ENCODE assay signal across 8 mouse cellular contexts in the genomic region with DNA sequence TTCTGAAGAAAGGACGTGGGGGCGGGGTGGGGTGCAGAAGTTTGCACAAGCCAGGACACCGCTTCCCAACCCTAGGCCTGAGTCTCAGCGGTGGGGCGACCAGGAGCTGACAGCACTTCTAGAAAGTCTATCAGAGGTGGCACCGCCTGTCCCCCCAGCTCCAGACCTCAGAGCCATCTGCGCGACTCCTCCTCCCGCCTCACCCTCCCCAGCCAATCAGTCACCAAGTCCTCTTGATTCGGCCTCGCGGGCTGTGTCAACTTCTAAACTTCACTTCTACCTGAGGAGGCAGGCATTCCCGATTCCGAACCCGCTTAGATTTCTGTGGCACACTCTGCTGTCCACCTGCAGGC. TPM values are rescaled to one million over a fixed set of nuclear protein-coding genes. Genes with fewer than 3 reads are reported as not detected.
DNase-seq lines count a peak whose midpoint lies in the region; ATAC-seq lines count a peak whose summit lies in the region.

No protein-coding gene starts in this region.

- WGBS in forebrain, embryonic 11.5 days = under 1% methylated on average over 15 of the region's 15 CpGs
- under 1% methylated on average over 15 of the region's 15 CpGs for whole genome bisulfite sequencing in limb, embryonic 10.5 days
- WGBS in midbrain, embryonic 10.5 days = under 1% methylated on average over 15 of the region's 15 CpGs

- H3K4me3 ChIP-seq in forebrain, embryonic 11.5 days (ENCODE audit: low read depth, low read length) = peak overlapping the region; percentile 99
- peak overlapping the region; percentile 86 for H3K4me3 ChIP-seq in limb, embryonic 10.5 days
- peak overlapping the region; percentile 85 for H3K4me3 ChIP-seq in midbrain, embryonic 10.5 days

- peaks cover 22% of the 10 kb centered on the region for H3K4me1 ChIP-seq in forebrain, embryonic 11.5 days (replicated peaks; ENCODE audit: control insufficient read depth, insufficient read depth, low read length)
- peaks cover 53% of the 10 kb centered on the region for H3K4me1 ChIP-seq in limb, embryonic 10.5 days
- H3K4me1 ChIP-seq in midbrain, embryonic 10.5 days = peaks cover 60% of the 10 kb centered on the region

- H3K9ac ChIP-seq in forebrain, embryonic 11.5 days (ENCODE audit: low read length) = peak overlapping the region; percentile 98

- no peaks in the 10 kb centered on the region for H3K9me3 ChIP-seq in forebrain, embryonic 11.5 days (ENCODE audit: control insufficient read depth, low read length)
- H3K9me3 ChIP-seq in limb, embryonic 10.5 days (replicated peaks) = no peaks in the 10 kb centered on the region
- no peaks in the 10 kb centered on the region for H3K9me3 ChIP-seq in midbrain, embryonic 10.5 days (replicated peaks)

- no peaks in the 10 kb centered on the region for H3K27me3 ChIP-seq in forebrain, embryonic 11.5 days (ENCODE audit: control insufficient read depth, insufficient read depth, low read length)
- no peaks in the 10 kb centered on the region for H3K27me3 ChIP-seq in limb, embryonic 10.5 days (ENCODE audit: low read depth, poor library complexity, severe bottlenecking)
- H3K27me3 ChIP-seq in midbrain, embryonic 10.5 days (ENCODE audit: low read depth, poor library complexity, severe bottlenecking) = no peaks in the 10 kb centered on the region
- H3K27me3 ChIP-seq in splenic B cell, adult 2 months (ENCODE audit: control insufficient read depth, insufficient read depth, low read length, poor library complexity, severe bottlenecking) = no peaks in the 10 kb centered on the region

- H3K27ac ChIP-seq in forebrain, embryonic 11.5 days (ENCODE audit: low read depth, low read length) = peak overlapping the region; percentile 85
- H3K27ac ChIP-seq in limb, embryonic 10.5 days = peak overlapping the region; percentile 99
- peak overlapping the region; percentile 99 for H3K27ac ChIP-seq in midbrain, embryonic 10.5 days (replicated peaks)

- intact Hi-C loops in heart, postnatal 14 days (cut with DNase I) = no loop called here

- peak; percentile 88 for DNase-seq in embryo, embryonic 10 days (ENCODE audit: low spot score)
- no peak for DNase-seq in embryo, embryonic 9.5 days (ENCODE audit: extremely low spot score)
- DNase-seq in c-Kit-positive CD71-negative TER-119-negative erythroid progenitor cells, embryonic 14.5 days (ENCODE audit: low read depth) = peak; percentile 50
- DNase-seq in forebrain, embryonic 11.5 days (ENCODE audit: low spot score) = no peak
- DNase-seq in heart, postnatal 14 days = peak; percentile 64 to 67
- DNase-seq in limb, embryonic 10.5 days (ENCODE audit: low spot score) = no peak
- DNase-seq in midbrain, embryonic 10.5 days (ENCODE audit: low spot score) = no peak
- peak; percentile 62 for DNase-seq in splenic B cell, adult 2 months (ENCODE audit: low read depth, low spot score)

- ATAC-seq in forebrain, embryonic 11.5 days (replicated peaks; ENCODE audit: low FRiP score) = peak; percentile 68

- no peaks in the 10 kb centered on the region for H3K36me3 ChIP-seq in forebrain, embryonic 11.5 days (ENCODE audit: control insufficient read depth, insufficient read depth, low read length)
- peaks cover 12% of the 10 kb centered on the region for H3K36me3 ChIP-seq in limb, embryonic 10.5 days
- peaks cover 4% of the 10 kb centered on the region; the same call in 1 of the 2 replicates for H3K36me3 ChIP-seq in midbrain, embryonic 10.5 days
- H3K36me3 ChIP-seq in splenic B cell, adult 2 months (ENCODE audit: control insufficient read depth, insufficient read depth, low read length, poor library complexity, severe bottlenecking) = no peaks in the 10 kb centered on the region

- peak overlapping the region; percentile 83 for H3K4me2 ChIP-seq in forebrain, embryonic 11.5 days (ENCODE audit: low read depth, low read length, severe bottlenecking)

RNA-seq across cellular contexts. Expression of a gene that starts 1.0 kb away (rescaled TPM):
- polyA plus RNA-seq in forebrain, embryonic 11.5 days (2014; fragmentation: Nextera tagmentation; extraction: Ambion mirVana) = 53.0 and 55.2 TPM in 2 replicates
- total RNA-seq in heart, postnatal 14 days (2021) = 10 to 100 TPM; 16.3 to 17.7 TPM
- polyA plus RNA-seq in limb, embryonic 10.5 days (2016; fragmentation: Nextera tagmentation; extraction: Ambion mirVana) = 41.4 and 48.6 TPM in 2 replicates
- 36.5 and 37.9 TPM in 2 replicates for polyA plus RNA-seq in midbrain, embryonic 10.5 days (2016; fragmentation: Nextera tagmentation; extraction: Ambion mirVana)

RNA-seq across cellular contexts. Expression of a gene that starts 51.6 kb away (rescaled TPM):
- polyA plus RNA-seq in forebrain, embryonic 11.5 days (2014; fragmentation: Nextera tagmentation; extraction: Ambion mirVana) = 0.56 TPM in 2 replicates
- under 1 TPM; 0.20 to 0.33 TPM for total RNA-seq in heart, postnatal 14 days (2021)
- 0.10 TPM in 1 of 2 replicates, not detected in the other for polyA plus RNA-seq in limb, embryonic 10.5 days (2016; fragmentation: Nextera tagmentation; extraction: Ambion mirVana)
- polyA plus RNA-seq in midbrain, embryonic 10.5 days (2016; fragmentation: Nextera tagmentation; extraction: Ambion mirVana) = 0.10 and 0.24 TPM in 2 replicates

Comparison
In these comparisons a context has a peak if more than half of its experiments do, and no peak if none do; other contexts are left out.
1. DNase-seq: peak in embryo, embryonic 10 days (single experiment), c-Kit-positive CD71-negative TER-119-negative erythroid progenitor cells, embryonic 14.5 days (single experiment), heart, postnatal 14 days (2 of 2) and splenic B cell, adult 2 months (single experiment); none in embryo, embryonic 9.5 days (single experiment), forebrain, embryonic 11.5 days (single experiment), limb, embryonic 10.5 days (single experiment) and midbrain, embryonic 10.5 days (single experiment).
2. Peak in every context shown above with its lines, with median percentiles within 50 percentile points of each other: H3K27ac ChIP-seq and H3K4me3 ChIP-seq.